Mouse (Mus musculus) adrenal gland, postnatal 4 days (tissue): ENCODE data around the gene Rps21. TPM values are rescaled to one million over a fixed set of nuclear protein-coding genes. Genes with fewer than 3 reads are reported as not detected.

Experiments used
- DNase-seq, 2 experiments: peaks; one replicate each; pipeline ENCODE4 v3.0.0; 2021 to 2022; ENCODE audit warnings: low spot score in 2 of 2, mixed read lengths in 2 of 2
- total RNA-seq, 2 experiments: library from RNA; stranded (reverse); gene quantifications; 2 replicates each; pipeline ENCODE4 v1.2.3; 2021

Gene Rps21
- total RNA-seq, 2 experiments from 2014 or later, result 1,005 to 1,051 TPM

GRCm38 (mm10) chr2:180228592-180228991, 28.6 kb upstream of the Rps21 start:
- peak in 1 of 2 experiments; percentile 63 for DNase-seq

DNA sequence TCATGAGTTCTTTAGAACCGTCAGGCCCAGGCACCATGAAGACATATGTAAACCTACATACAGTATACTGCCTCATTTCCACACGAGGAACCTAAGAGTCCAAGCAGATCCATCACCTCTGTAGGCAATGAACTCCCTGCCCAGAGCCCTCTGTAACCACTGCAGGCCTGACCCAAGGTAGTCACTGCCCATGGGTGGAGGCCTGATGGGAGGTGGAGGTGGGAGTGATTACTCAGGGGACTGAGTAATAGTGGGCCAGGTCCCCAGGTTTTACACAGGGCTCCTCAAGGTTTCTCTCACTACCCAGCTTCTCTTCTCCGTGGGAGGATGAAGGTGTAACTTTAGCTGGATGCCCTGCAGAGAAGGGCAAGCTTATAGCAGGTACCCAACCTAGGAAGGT, 28.0 kb upstream of the Rps21 start:
- DNase-seq, result no peak

- DNase-seq, result no peak
These were observed 26.7 kb upstream of the Rps21 start for GRCm38 (mm10) chr2:180230482-180230881.

DNA sequence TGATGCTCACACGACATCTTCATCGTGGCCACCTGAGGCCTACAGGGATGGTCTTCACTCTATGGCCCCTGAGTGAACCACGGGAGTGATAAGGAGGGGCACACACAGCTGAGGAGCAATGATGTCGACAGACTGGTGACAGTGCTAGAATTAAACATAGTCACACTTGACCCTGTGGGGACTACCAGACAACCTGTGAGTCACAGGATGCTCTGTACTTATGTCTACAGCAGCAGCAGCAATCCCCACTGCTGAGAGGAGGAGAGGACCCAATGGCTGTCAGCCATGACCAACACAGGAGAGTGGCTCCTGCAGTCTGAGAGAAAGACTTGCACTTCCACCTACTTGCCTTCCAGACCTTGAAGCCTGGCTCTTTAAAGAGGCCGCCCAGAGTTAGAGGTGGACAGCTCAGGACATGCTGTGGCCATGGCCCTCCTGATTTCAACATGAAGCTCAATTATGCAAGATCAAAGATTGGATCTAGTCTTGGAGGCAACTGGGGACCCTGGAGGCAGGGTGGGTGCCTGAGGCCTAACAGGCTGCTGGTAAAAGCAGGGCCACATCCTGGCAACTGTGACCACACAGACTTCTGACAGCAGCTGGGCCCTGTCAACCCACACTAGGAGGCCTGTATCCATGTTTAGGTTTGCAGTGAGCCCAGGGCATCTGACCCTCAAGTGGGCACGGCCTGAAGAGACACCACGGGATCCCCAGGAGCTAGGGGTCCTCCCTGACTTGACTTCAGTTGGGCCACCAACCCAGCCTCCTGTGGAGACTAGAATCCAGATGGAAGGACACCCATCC, 23.9 kb upstream of the Rps21 start:
- DNase-seq, result no peak

DNA sequence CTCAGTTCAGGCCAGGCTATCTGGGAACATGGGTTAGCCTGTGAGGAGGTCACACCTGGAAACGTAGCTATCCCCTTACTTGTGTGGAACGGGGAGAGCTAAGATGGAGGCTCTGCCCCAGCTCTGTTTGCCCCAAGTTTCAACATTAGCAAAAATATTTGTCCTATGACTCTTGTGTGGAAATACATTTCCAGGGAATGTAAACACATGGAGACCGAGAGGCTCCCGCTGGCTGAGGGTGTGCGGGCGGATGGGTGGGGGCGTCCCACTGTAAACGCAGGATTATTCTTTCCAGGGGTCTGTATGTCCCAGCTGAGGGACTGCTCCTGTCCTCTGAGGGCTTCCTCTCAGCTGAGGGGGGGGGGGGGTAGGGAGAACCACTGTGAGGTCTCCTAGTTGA, 22.8 kb upstream of the Rps21 start:
- DNase-seq, result no peak

GRCm38 (mm10) chr2:180234980-180235379, 22.2 kb upstream of the Rps21 start:
- DNase-seq, result no peak

GRCm38 (mm10) chr2:180235788-180236187, 21.4 kb upstream of the Rps21 start:
- no peak for DNase-seq

DNA sequence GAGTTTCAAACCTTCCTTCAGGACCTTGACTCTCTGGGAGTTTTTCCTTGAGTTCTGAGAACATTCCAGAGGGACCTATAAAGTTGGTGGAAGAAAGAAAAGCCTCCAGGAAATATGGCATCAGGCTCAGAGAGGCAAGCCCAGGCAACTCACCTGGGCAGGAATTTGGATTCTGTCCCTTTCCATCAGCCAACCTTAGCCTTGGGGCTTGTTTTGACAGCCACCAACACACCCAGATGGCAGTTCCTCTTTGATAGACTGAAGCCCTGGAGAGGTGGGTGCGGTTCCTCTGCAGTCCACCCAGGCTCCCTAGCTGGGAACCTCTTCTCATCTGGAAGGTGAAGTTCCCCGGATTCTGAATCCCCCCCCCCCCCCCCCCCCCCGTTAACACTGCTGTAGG, 20.7 kb upstream of the Rps21 start:
- DNase-seq, result no peak

- no peak for DNase-seq
These were observed 20.2 kb upstream of the Rps21 start for GRCm38 (mm10) chr2:180236930-180237329.

- DNase-seq, result no peak
These were observed 19.4 kb upstream of the Rps21 start for GRCm38 (mm10) chr2:180237601-180238345.

DNA sequence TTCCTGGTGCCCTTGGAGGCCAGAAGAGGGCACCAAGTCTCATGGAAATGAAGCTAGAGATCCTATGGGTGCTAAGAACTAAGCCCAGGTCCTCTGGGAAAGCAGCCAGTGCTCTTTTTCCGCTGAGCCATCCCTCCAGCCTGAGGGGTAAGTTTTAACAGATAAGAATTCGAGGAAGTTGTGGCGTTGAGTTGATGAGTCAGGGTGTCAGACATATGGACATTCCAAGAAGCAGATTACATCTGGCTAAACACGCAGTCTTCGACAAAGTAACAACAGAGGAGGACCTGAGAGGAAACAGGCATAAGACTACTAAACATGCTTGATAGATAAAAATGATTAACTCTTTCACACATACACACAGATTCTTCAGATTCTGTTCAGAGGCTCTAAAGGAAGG, 18.6 kb upstream of the Rps21 start:
- no peak for DNase-seq

GRCm38 (mm10) chr2:180243108-180243507, 14.1 kb upstream of the Rps21 start:
- DNase-seq, result no peak

GRCm38 (mm10) chr2:180247916-180248315, 9.3 kb upstream of the Rps21 start:
- DNase-seq, result no peak

DNA sequence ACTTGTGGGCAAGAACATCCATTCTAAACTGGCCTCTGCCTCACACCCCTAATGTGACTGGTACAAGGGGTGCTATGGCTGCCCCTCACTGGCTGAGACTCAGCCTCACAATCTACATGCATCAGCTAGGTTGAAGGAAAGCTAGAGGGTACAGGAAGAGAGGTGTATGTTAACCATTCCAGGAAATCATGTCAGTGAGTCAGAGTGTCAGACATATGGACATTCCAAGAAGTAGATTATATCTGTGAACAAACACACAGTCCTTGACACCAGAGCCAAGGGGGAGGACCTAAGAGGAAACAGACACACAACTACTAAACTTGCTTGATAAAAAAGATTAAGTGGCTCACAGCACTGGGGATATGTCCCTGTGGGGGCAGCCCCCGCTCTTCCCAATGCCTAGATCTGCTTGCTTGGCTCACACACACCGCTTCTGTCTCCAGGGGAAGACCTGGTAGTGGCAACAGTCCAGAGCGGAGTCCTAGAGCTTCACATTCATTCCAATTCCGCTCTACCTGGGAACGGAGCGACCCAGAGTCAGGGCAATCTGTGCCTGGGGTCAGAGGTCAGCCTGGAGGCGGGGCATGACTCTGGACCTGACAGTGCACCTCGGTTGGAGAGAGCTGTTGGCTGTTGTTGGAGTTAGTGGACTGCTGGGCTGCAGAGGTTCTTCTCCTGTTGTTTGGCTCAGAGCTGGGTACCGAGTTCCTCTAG, 8.1 kb upstream of the Rps21 start:
- no peak for DNase-seq

DNA sequence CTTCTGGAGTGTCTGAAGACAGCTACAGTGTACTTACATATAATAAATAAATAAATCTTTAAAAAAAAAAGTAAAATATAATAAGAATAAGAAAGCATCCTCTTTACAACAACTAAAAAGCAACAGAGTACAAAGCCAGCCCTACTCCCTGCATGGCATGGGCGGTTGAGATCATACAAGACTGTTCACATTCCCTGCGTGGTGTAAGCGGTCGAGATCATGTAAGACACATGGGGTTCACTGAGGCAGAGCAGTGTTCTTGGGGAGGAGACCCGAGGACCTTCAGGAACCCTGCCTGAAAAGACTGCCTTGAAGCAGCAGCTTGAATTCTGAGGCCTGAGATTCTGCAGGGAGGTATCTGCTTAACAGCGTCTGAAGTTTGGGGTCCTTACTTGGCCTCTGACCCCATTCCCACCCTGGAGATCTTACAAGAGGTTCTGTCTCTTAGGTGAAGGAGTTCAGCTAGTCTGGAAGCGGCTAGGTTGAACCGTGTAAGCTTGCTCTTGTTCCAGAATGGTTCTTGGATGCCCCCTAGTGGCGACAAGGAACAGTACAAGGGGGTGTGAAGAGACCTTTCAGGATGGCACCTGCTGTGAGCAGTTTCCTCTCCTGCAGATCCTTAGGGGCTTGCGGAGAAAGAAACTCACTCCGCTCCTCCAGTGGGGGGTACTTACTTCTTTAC, 6.1 kb upstream of the Rps21 start:
- peak in 1 of 2 experiments; percentile 59 for DNase-seq

- DNase-seq, result no peak
These were observed 5.3 kb upstream of the Rps21 start for GRCm38 (mm10) chr2:180251838-180252237.

DNA sequence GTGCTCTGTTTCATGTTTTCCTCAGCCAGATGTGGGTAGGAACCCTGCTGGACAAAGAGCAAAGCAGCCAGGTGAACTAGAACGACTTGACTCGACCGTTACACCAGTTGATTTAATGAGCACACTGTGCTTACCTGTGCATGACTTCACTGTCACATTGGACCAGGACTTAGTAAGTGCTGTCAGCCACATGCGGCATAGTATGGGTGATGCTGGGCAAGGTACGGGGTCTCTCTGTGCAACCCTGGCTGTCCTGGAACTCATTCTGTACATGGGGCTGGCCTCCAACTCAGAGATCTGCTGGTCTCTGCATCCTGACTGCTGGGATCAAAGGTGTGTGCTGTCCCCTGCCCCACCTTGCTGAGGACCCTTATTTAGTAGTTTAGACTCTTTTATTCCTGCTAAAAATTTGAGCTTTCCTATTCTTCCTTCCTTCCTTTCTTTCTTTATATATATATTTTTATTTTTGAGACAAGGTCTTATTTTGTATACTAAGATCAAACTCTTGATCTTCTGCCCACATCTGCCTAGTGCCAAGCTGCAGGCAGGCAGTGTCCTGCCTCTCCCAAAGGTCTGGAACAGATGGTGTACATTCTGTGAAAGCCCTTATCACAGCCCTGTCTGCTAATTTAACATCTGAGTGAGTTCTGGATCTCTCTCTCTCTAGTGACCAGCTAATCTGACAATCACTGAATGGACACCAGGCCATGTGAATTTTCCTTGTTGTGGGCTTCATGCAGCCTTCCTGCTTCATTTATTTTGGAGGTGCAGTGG, 2.6 kb upstream of the Rps21 start:
- DNase-seq, result no peak

DNA sequence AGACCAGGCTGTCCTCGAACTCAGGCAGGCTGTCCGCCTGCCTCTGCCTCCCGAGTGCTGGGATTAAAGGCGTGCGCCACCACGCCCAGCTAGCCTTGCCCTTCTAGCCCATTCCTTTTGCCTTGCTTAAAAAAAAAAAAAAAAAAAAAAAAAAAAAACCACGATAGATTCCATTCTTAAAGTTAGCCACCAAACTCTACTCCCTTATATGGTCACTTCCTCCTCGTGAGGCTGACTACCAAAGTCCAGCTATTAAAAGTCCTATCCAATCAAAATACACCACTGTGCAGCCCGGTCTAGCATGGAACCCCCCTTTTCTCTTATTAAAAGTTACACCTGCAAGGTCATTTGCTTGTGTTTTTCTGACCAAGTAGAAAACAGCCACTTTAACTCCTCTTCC, 1.5 kb upstream of the Rps21 start:
- no peak for DNase-seq

GRCm38 (mm10) chr2:180256296-180257000, 729 bp upstream of the Rps21 start:
- DNase-seq, result no peak
